Mouse (Mus musculus): ENCODE results near the gene Gpd1l. TPM values are rescaled to one million over a fixed set of nuclear protein-coding genes. Genes with fewer than 3 reads are reported as not detected.

The Gpd1l gene
- polyA plus RNA-seq, 1 experiment from 2014 or later = 11.2 TPM

DNA sequence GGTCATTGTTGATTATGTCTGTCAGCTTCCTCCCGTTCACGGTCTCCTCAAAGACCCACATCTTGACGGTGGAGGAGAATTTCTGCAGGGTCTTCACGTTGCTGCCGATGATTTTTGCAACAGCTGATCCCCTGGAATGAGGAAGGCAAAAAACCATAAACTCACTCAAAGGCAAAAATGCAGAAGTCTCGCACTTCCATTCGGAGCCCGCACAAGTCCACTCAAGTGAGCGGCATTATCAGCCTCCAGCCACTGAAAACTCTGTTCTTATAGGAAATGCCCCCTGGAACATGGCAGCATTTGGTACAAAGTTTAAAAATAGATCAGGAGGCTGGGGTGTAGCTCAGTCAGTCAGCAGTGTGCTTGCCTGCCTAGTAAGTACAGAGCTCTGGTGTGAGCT lies 13.2 kb downstream of the Gpd1l start:
- Histone ChIP-seq H3K9ac (ENCODE audit: low read length) (no peak overlapping the region), H3K4me1 (ENCODE audit: control insufficient read depth, insufficient read depth, low read length) (peaks cover 6% of the 10 kb centered on the region), H3K36me3 (ENCODE audit: control insufficient read depth, insufficient read depth, low read length) (no peaks in the 10 kb centered on the region), H3K4me3 (ENCODE audit: low read depth, low read length) (no peak overlapping the region), H3K27me3 (ENCODE audit: control insufficient read depth, insufficient read depth, low read length) (no peaks in the 10 kb centered on the region), H3K9me3 (ENCODE audit: control insufficient read depth, low read length) (no peaks in the 10 kb centered on the region), H3K27ac (ENCODE audit: low read depth, low read length) (no peak overlapping the region), H3K4me2 (no peak overlapping the region)
- WGBS = 93% methylated on average over 9 of the region's 9 CpGs
- DNase-seq (ENCODE audit: low spot score, missing footprints) (no peak), ATAC-seq (ENCODE audit: low FRiP score) (no peak)

DNA sequence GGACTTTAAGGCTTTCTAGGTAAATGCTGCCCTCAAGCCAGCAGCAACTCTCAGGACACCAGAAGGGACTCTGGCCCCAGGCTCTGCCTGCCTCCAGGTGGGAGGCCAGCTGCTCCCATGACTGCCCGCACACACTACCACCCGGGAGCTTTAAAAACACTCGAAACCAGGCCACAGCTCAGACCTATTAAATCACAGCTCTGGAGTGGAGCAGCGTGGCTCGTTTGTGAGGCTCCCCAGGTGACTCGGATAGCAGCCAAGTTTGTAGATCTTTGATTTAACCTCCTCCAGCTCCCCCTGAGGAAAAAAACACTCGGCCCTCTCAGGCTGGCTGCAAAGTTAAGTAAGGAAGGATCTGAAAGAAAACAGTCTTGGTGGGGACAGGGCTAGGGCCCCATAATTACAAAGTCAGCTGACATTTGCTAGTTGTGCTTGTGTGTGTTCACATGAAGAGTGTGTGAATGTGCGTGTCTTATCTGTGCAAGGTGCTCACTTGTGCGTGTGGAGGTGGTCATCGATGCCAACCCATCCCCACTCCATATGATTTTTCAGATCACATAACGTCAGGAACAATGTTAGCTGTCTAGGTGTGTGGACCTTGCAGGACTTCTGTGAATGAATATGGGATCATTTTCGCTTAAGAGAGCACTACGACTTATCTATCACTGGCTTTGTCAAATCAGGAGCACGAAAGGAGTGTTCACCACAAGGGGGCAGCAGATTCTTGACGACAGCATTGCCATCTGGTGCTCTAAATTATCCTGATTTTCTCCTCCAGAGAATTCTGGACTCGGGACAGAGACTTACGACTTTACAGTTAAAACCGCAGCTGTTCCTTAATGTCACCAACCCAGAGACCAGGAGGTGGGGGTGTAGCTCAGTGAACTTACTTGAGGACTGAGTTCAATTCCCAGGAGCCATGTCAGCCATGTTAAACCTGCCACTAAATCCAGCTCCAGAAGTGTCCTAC lies 20.8 kb downstream of the Gpd1l start:
- no peaks in the 10 kb centered on the region for H3K36me3 ChIP-seq (ENCODE audit: control insufficient read depth, insufficient read depth, low read length)
- H3K4me1 ChIP-seq (ENCODE audit: control insufficient read depth, insufficient read depth, low read length) = no peaks in the 10 kb centered on the region
- no peak overlapping the region for H3K9ac ChIP-seq (ENCODE audit: low read length)
- no peaks in the 10 kb centered on the region for H3K27me3 ChIP-seq (ENCODE audit: control insufficient read depth, insufficient read depth, low read length)
- no peak overlapping the region for H3K4me3 ChIP-seq (ENCODE audit: low read depth, low read length)
- no peaks in the 10 kb centered on the region for H3K9me3 ChIP-seq (ENCODE audit: control insufficient read depth, low read length)
- WGBS = 60% methylated on average over 18 of the region's 18 CpGs
- DNase-seq (ENCODE audit: low spot score, missing footprints) (peak; percentile 97), ATAC-seq (ENCODE audit: low FRiP score) (peak; percentile 35; the same call in 1 of the 2 replicates)
- no peak overlapping the region for H3K4me2 ChIP-seq
- no peak overlapping the region for H3K27ac ChIP-seq (ENCODE audit: low read depth, low read length)

DNA sequence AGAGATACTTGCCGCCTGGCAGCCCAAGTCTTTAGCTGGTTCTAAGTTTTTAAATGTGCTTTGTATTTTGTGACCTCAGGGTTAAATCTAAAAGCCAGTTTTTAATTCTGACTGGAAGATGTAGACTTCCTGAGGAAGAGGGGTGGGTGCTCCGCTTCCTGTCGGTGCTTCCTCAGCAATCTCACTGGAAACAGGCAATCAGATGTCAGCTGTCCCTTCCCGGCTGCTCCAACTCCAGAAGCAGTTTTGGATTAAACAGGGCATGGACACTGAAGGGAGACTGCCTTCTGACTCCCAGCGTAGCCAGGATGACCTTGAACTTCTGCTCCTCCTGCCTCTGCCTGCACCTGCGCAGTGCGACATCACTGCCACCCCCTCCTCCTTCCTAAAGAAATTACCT lies 26.3 kb downstream of the Gpd1l start:
- DNase-seq (ENCODE audit: low spot score, missing footprints) = no peak
- H3K4me1 ChIP-seq (ENCODE audit: control insufficient read depth, insufficient read depth, low read length) = no peaks in the 10 kb centered on the region
- H3K9me3 ChIP-seq (ENCODE audit: control insufficient read depth, low read length) = no peaks in the 10 kb centered on the region
- H3K4me3 ChIP-seq (ENCODE audit: low read depth, low read length) = no peak overlapping the region
- H3K36me3 ChIP-seq (ENCODE audit: control insufficient read depth, insufficient read depth, low read length) = no peaks in the 10 kb centered on the region
- 84% methylated on average over 7 of the region's 7 CpGs for WGBS
- H3K27me3 ChIP-seq (ENCODE audit: control insufficient read depth, insufficient read depth, low read length) = no peaks in the 10 kb centered on the region
- no peak for ATAC-seq (ENCODE audit: low FRiP score)
- H3K27ac ChIP-seq (ENCODE audit: low read depth, low read length) = no peak overlapping the region
- no peak overlapping the region for H3K4me2 ChIP-seq
- no peak overlapping the region for H3K9ac ChIP-seq (ENCODE audit: low read length)

- 71% methylated on average over 4 of the region's 4 CpGs for WGBS
- H3K9ac ChIP-seq (ENCODE audit: low read length) = no peak overlapping the region
- H3K9me3 ChIP-seq (ENCODE audit: control insufficient read depth, low read length) = no peaks in the 10 kb centered on the region
- no peaks in the 10 kb centered on the region for H3K27me3 ChIP-seq (ENCODE audit: control insufficient read depth, insufficient read depth, low read length)
- ATAC-seq (ENCODE audit: low FRiP score) (no peak), DNase-seq (ENCODE audit: low spot score, missing footprints) (peak; percentile 79)
- no peak overlapping the region for H3K4me2 ChIP-seq
- H3K27ac ChIP-seq (ENCODE audit: low read depth, low read length) = no peak overlapping the region
- no peaks in the 10 kb centered on the region for H3K4me1 ChIP-seq (ENCODE audit: control insufficient read depth, insufficient read depth, low read length)
- H3K4me3 ChIP-seq (ENCODE audit: low read depth, low read length) = no peak overlapping the region
- no peaks in the 10 kb centered on the region for H3K36me3 ChIP-seq (ENCODE audit: control insufficient read depth, insufficient read depth, low read length)
Measured at GRCm38 (mm10) chr9:114895919-114896318, 37.9 kb downstream of the Gpd1l start.

DNA sequence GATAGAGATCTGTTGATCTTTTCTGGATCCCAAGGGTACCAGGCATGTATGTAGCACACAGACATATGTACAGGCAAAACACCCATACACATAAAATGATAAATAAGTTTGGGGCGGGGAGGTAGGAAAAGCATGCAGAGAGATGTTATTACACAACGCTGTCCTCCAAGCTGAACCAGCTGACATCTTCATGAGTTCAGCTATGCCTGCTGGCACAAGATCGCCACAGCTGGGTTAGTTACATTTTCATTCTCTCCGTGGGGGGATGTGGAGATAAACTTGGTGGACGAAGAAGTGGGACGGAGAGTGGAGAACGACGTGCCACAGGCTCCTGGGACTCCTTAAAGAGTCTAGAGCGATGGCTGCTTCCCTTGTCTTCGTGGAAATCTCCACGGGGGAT lies 40.8 kb downstream of the Gpd1l start:
- Histone ChIP-seq H3K27ac (ENCODE audit: low read depth, low read length) (no peak overlapping the region), H3K4me3 (ENCODE audit: low read depth, low read length) (no peak overlapping the region), H3K4me1 (ENCODE audit: control insufficient read depth, insufficient read depth, low read length) (no peaks in the 10 kb centered on the region), H3K4me2 (no peak overlapping the region), H3K9ac (ENCODE audit: low read length) (no peak overlapping the region), H3K36me3 (ENCODE audit: control insufficient read depth, insufficient read depth, low read length) (no peaks in the 10 kb centered on the region), H3K27me3 (ENCODE audit: control insufficient read depth, insufficient read depth, low read length) (no peaks in the 10 kb centered on the region), H3K9me3 (ENCODE audit: control insufficient read depth, low read length) (no peaks in the 10 kb centered on the region)
- 86% methylated on average over 11 of the region's 11 CpGs for WGBS
- ATAC-seq (ENCODE audit: low FRiP score) (no peak), DNase-seq (ENCODE audit: low spot score, missing footprints) (no peak)

- 61% methylated on average over 7 of the region's 7 CpGs for WGBS
- H3K36me3 ChIP-seq (ENCODE audit: control insufficient read depth, insufficient read depth, low read length) = no peaks in the 10 kb centered on the region
- no peaks in the 10 kb centered on the region for H3K4me1 ChIP-seq (ENCODE audit: control insufficient read depth, insufficient read depth, low read length)
- H3K4me2 ChIP-seq = no peak overlapping the region
- no peak overlapping the region for H3K9ac ChIP-seq (ENCODE audit: low read length)
- DNase-seq (ENCODE audit: low spot score, missing footprints) (no peak), ATAC-seq (ENCODE audit: low FRiP score) (no peak)
- no peaks in the 10 kb centered on the region for H3K27me3 ChIP-seq (ENCODE audit: control insufficient read depth, insufficient read depth, low read length)
- no peak overlapping the region for H3K4me3 ChIP-seq (ENCODE audit: low read depth, low read length)
- H3K9me3 ChIP-seq (ENCODE audit: control insufficient read depth, low read length) = no peaks in the 10 kb centered on the region
- no peak overlapping the region for H3K27ac ChIP-seq (ENCODE audit: low read depth, low read length)
Measured at GRCm38 (mm10) chr9:114890377-114890776, 43.4 kb downstream of the Gpd1l start.

DNA sequence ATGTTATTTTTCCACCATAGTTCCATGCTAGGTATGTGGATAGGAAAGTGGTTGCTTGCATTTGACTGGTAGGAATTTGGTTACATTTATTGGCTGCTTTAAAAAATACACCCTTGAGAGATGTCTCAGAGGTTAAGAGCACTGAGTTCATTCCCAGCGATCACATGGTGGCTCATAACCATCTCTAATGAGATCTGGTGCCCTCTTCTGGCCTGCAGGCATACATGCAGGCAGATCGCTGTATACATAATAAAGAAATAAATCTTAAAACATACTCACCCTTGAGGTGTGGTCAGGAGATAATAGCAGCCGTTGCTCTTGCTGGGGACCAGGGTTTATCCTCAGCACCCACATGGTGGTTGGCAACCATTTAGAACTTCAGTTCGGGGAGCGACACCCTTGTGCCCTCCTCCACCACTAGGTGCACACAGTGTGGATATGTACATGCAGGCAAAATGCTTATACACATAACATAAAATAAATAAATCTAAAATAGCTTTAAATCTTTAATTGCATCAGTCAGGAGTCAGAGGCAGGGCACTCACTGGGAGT lies 44.9 kb downstream of the Gpd1l start:
- 85% methylated on average over 5 of the region's 5 CpGs for WGBS
- no peaks in the 10 kb centered on the region for H3K36me3 ChIP-seq (ENCODE audit: control insufficient read depth, insufficient read depth, low read length)
- no peak overlapping the region for H3K9ac ChIP-seq (ENCODE audit: low read length)
- H3K27me3 ChIP-seq (ENCODE audit: control insufficient read depth, insufficient read depth, low read length) = no peaks in the 10 kb centered on the region
- H3K4me3 ChIP-seq (ENCODE audit: low read depth, low read length) = no peak overlapping the region
- no peaks in the 10 kb centered on the region for H3K4me1 ChIP-seq (ENCODE audit: control insufficient read depth, insufficient read depth, low read length)
- H3K27ac ChIP-seq (ENCODE audit: low read depth, low read length) = no peak overlapping the region
- H3K9me3 ChIP-seq (ENCODE audit: control insufficient read depth, low read length) = no peaks in the 10 kb centered on the region
- no peak overlapping the region for H3K4me2 ChIP-seq
- ATAC-seq (ENCODE audit: low FRiP score) = no peak
- no peak for DNase-seq (ENCODE audit: low spot score, missing footprints)

GRCm38 (mm10) chr9:114887699-114888098 lies 46.1 kb downstream of the Gpd1l start:
- Histone ChIP-seq H3K27ac (ENCODE audit: low read depth, low read length) (no peak overlapping the region), H3K4me2 (no peak overlapping the region), H3K27me3 (ENCODE audit: control insufficient read depth, insufficient read depth, low read length) (no peaks in the 10 kb centered on the region), H3K9ac (ENCODE audit: low read length) (no peak overlapping the region), H3K4me3 (ENCODE audit: low read depth, low read length) (no peak overlapping the region), H3K36me3 (ENCODE audit: control insufficient read depth, insufficient read depth, low read length) (no peaks in the 10 kb centered on the region), H3K9me3 (ENCODE audit: control insufficient read depth, low read length) (no peaks in the 10 kb centered on the region), H3K4me1 (ENCODE audit: control insufficient read depth, insufficient read depth, low read length) (no peaks in the 10 kb centered on the region)
- WGBS = 94% methylated on average over 3 of the region's 3 CpGs
- DNase-seq (ENCODE audit: low spot score, missing footprints) (no peak), ATAC-seq (ENCODE audit: low FRiP score) (no peak)

GRCm38 (mm10) chr9:114885991-114886662 lies 47.7 kb downstream of the Gpd1l start:
- DNase-seq (ENCODE audit: low spot score, missing footprints) = peak; percentile 67
- 25% methylated on average over 8 of the region's 8 CpGs for WGBS

More at GRCm38 (mm10) chr9:114885991-114886662, 47.7 kb downstream of the Gpd1l start:
- no peaks in the 10 kb centered on the region for H3K27me3 ChIP-seq (ENCODE audit: control insufficient read depth, insufficient read depth, low read length)
- no peak overlapping the region for H3K4me2 ChIP-seq
- H3K36me3 ChIP-seq (ENCODE audit: control insufficient read depth, insufficient read depth, low read length) = no peaks in the 10 kb centered on the region
- H3K9me3 ChIP-seq (ENCODE audit: control insufficient read depth, low read length) = no peaks in the 10 kb centered on the region
- no peak overlapping the region for H3K9ac ChIP-seq (ENCODE audit: low read length)
- H3K27ac ChIP-seq (ENCODE audit: low read depth, low read length) = no peak overlapping the region
- no peaks in the 10 kb centered on the region for H3K4me1 ChIP-seq (ENCODE audit: control insufficient read depth, insufficient read depth, low read length)
- ATAC-seq (ENCODE audit: low FRiP score) = no peak
- H3K4me3 ChIP-seq (ENCODE audit: low read depth, low read length) = no peak overlapping the region
